Mouse (Mus musculus): Measurements from ENCODE around the gene Gdf7.

GRCm38 (mm10) chr12:8344897-8345296, 43.1 kb upstream of the Gdf7 start:
- no peak for TF ChIP-seq CTCF (IDR thresholded peaks at IDR 0.05; ENCODE audit: borderline replicate concordance, extremely low read depth, insufficient read depth, insufficient read length)
- no peak for TF ChIP-seq POLR2A (IDR thresholded peaks at IDR 0.05; ENCODE audit: borderline replicate concordance, extremely low read depth, insufficient read depth, insufficient read length, poor library complexity, severe bottlenecking)
